Mouse (Mus musculus) brain, embryonic 14.5 days (tissue): ENCODE measurements around the gene Mrgprd.

Experiments used
- CTCF ChIP-seq: fragments of 200-500 bp; IDR thresholded peaks from 2 replicates; pipeline ENCODE4 v1.5.1; 2012; ENCODE audit warnings: inconsistent platforms, mild to moderate bottlenecking, moderate library complexity, borderline replicate concordance; ENCODE audit not compliant: insufficient read depth, insufficient read length; ENCODE audit errors: extremely low read depth
- POLR2A ChIP-seq: fragments of 200-500 bp; IDR thresholded peaks from 2 replicates; pipeline ENCODE4 v1.6.1; 2012; ENCODE audit warnings: mild to moderate bottlenecking, inconsistent platforms, borderline replicate concordance; ENCODE audit not compliant: poor library complexity, insufficient read depth, insufficient read length, severe bottlenecking; ENCODE audit errors: extremely low read depth

DNA sequence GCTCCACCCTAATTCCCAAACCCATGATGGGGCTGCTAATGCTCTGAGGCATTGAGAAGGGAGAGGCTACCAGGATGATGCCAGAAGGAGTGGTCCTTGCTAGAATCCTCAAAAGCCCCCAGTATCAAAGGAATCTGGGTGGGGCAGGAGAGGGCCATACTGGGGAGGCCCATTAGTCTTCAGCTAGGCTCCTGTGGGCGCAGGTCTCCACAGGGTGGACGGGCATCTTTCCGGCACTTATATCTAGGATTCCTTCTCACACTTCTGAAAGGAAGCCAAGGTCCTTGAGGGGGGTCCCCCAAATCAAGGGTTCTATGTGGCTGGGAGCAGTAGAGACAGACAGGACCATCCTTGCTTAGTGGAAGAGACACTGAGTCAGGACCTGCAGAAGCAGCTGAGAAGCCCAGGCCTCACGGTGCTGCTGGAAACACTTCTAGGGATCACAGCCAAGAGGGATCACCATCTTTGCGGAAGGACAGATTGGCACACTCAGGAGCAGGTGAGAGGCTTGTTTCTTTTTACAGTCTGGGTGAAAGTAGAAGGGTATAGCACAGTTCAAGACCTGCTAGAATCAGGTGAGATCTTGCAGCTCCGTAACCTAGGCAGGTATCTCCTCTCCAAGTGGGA lies at the start of gene Mrgprd:
- TF ChIP-seq CTCF = no peak
- TF ChIP-seq POLR2A = no peak
